Mouse (Mus musculus) erythroblast, embryonic 14.5 days (primary cell): ENCODE data around the gene Trafd1.

Experiments used
- GATA1 ChIP-seq: IDR thresholded peaks from 2 replicates; pipeline ENCODE4 v1.6.1; 2012; ENCODE audit warnings: low read length, inconsistent platforms, mixed read lengths
- TAL1 ChIP-seq: IDR thresholded peaks from 3 replicates; pipeline ENCODE4 v1.6.1; 2012; ENCODE audit warnings: low read length, inconsistent platforms, mixed read lengths

DNA sequence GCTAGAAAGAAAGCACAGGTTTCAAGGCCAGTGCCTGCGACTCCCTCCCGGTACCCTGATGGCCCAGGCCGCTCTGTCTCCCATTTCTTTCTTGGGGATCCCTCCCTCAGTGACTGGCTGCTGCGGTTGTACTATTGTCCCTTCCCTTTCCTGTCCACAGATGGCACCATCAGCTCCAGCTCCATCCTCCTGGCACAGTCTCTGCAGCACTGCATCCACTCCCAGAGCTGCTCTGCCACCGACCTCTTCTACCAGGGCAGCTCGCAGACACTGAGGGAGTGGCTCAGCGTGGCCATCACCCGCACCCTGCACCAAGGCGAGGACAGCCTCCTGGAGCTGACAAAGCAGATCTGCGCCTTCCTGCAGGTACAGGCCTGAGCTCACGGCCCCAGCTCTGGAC, 42.9 kb downstream of the Trafd1 start:
- TF ChIP-seq GATA1 = no peak
- TF ChIP-seq TAL1 = no peak
